Mouse (Mus musculus) T-helper 1 cell (primary cell): ENCODE results near the gene Cnn2.

Source experiments
- in situ Hi-C: fragments of 300-600 bp; cut with MboI, MseI; formaldehyde crosslinking; loops from one replicate; pipeline ENCODE4 v1.15.1; 2025; ENCODE audit warnings: high pct_unique_total_duplicates

Gene Cnn2

GRCm38 (mm10) chr10:79969124-79969568 lies 19.2 kb upstream of the Cnn2 start:
- in situ Hi-C loops = no loop called here

GRCm38 (mm10) chr10:79970415-79971182 lies 17.8 kb upstream of the Cnn2 start, which contains the start of gene Grin3b:
TSS of gene Grin3b (plus strand) at chr10:79970715.
- in situ Hi-C loops = no loop called here

DNA sequence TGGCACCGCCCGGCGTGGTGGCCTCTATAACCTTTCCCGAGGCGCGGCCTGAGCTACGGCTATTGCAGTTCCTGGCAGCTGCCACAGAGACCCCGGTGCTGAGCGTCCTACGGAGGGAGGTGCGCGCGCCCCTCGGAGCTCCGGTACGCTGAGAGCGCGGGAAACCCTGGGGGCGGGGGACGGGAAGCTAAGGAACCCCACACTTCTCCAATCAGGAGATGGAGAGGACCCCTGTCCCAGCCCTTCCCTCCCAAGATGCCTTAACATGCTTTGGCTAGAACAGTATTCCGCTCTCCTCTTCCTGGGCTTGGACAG lies 17.2 kb upstream of the Cnn2 start:
- in situ Hi-C loops = no loop called here

- in situ Hi-C loops = no loop called here
Observed at GRCm38 (mm10) chr10:79972831-79973230, 15.6 kb upstream of the Cnn2 start.

GRCm38 (mm10) chr10:79974087-79974486 lies 14.3 kb upstream of the Cnn2 start:
- in situ Hi-C loops = no loop called here

DNA sequence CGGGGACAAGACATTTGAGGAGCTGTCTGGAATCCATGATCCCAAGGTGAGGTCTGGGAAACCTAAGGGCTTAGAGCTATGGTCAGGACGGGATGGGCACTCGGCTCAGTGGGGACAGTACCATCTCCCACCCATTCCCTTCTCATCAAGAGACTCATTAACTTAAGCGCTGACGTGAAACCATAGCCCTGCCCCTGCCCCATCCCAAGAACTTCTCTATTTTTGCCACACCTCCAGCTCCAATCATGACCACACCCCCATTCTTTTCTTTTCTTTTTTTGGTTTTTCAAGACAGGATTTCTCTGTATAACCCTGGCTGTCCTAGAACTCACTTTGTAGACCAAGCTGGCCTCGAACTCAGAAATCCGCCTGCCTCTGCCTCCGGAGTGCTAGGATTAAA lies 13.7 kb upstream of the Cnn2 start:
- in situ Hi-C loops = no loop called here

- in situ Hi-C loops = no loop called here
Observed at GRCm38 (mm10) chr10:79976071-79976721, 12.2 kb upstream of the Cnn2 start.

GRCm38 (mm10) chr10:79976722-79977107 lies 11.7 kb upstream of the Cnn2 start:
- in situ Hi-C loops = no loop called here

- in situ Hi-C loops = no loop called here
Observed at GRCm38 (mm10) chr10:79977324-79977723, 11.1 kb upstream of the Cnn2 start.

DNA sequence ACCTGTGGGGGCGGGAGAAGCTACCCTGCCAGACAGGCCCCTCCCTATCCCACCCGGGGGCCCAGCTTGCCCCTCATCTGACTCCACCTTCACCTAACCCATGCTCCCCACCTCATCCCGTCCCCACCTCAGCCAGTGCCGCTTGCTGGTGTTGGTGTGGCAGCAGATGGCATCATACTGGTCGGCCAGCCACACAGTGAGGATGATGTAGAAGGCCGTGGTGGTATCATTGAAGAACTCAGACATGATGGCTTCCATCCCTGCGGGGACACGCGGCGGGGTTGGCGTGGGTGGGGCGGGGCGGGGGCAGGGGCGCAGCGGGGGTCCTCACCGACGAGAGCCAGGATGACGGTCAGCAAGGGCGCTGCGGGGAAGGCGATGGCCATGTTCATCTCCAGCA lies 10.3 kb upstream of the Cnn2 start:
- in situ Hi-C loops = no loop called here

- in situ Hi-C loops = loop anchor here (10.0 kb wide), 1 partner anchor 265 kb away; the partner anchor contains the start of gene Ndufs7
Observed at GRCm38 (mm10) chr10:79979401-79980155, 8.8 kb upstream of the Cnn2 start.

- in situ Hi-C loops = loop anchor here (10.0 kb wide), 1 partner anchor 262 kb away; the partner anchor contains the start of gene Ndufs7
Observed at GRCm38 (mm10) chr10:79983205-79983604, 5.2 kb upstream of the Cnn2 start.

DNA sequence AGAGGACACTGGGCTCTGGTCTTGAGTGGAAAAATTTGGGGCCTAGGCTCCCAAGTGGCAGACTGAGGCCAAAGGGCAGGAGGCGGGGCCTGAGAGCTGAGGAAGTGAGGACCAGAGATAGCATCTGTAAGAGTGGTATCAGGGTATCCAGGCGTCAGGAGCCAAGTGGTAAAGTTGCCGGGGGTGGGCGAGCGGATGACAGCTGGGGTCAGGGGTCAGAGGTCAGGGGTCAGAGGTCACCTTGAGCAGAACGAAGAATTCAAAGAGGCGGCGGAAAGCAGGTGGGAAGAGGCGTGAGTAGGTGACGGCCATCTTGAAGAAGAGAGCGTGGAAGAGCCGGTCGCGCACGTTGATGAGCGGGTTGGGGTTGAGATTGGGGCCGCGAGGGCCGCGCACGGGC lies 4.7 kb upstream of the Cnn2 start:
- in situ Hi-C loops = loop anchor here (10.0 kb wide), 1 partner anchor 261 kb away; the partner anchor contains the start of gene Ndufs7

- in situ Hi-C loops = loop anchor here (10.0 kb wide), 1 partner anchor 260 kb away; the partner anchor contains the start of gene Ndufs7
Observed at GRCm38 (mm10) chr10:79984195-79984816, 4.1 kb upstream of the Cnn2 start, which contains the start of gene Tmem259. TSS of gene Tmem259 (minus strand) at chr10:79984330.

- in situ Hi-C loops = loop anchor here (10.0 kb wide), 1 partner anchor 260 kb away; the partner anchor contains the start of gene Ndufs7
Observed at GRCm38 (mm10) chr10:79984871-79985270, 3.5 kb upstream of the Cnn2 start.

DNA sequence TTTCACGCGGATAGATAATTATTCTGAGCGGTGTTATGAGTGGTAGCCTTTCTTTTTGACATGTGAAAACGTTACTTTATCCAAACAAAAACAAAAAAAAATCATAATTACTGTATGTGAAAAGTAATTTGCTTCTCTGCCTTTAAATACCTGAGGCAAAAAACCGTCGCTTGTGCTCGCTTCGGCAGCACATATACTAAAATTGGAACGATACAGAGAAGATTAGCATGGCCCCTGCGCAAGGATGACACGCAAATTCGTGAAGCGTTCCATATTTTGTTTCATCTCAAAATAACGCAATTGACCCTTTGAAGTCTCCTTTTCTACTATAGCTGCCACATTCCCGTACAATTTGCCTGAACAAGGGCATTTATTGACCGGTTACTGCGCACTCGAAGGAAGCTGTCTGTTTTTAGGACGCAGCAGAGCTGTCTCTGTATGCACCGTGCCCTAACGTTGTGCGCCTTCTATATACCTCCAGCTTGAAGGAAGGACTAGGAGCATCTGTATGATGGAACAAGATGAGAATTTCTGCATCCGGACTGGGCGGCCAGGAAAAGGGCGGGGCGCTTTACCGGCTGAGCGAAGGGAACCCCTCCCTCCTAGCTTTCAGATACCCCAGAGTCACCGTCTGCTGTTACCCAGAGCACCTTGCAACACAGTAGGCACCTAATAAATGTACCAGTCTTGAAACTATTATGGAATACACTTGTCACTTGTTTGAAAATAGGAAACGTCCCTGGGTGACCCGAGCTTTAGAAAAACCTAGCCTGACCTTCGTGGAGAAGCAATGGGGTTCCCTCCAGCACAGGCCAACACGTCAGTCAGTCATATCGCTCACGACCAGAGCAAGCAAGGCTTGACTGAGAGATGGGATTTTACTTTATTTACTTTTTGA lies 2.8 kb upstream of the Cnn2 start:
- in situ Hi-C loops = loop anchor here (10.0 kb wide), 1 partner anchor 259 kb away; the partner anchor contains the start of gene Ndufs7

DNA sequence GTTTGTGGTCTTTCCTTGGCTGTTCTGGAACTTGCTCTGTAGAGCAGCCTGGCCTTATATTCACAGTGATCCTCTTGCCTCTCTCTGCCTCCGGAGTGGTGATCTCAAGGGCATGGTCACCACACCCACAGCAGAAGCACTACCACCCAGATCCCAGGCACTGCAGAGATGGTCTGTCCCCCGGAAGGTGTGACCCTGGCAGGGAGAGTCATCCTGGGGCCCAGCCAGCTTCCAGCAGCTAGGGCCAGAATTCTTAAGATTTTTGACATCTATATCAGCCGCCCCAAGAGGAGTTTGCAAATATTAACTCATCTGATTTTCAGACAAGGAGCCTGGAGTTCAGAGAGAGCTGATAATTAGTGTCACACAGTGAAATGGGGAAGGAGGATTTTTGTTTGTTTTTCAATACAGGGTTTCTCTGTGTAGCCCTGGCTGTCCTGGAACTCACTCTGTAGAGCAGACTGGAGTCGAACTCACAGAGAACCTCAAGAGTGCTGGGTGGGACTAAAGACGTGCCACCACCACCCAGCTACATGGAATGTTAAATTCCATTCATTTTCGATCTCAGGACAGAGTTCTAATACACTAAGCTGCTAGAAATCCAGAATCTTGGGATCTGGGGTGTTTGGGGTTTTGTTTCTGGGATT lies 2.0 kb upstream of the Cnn2 start:
- in situ Hi-C loops = loop anchor here (10.0 kb wide), 1 partner anchor 258 kb away; the partner anchor contains the start of gene Ndufs7

DNA sequence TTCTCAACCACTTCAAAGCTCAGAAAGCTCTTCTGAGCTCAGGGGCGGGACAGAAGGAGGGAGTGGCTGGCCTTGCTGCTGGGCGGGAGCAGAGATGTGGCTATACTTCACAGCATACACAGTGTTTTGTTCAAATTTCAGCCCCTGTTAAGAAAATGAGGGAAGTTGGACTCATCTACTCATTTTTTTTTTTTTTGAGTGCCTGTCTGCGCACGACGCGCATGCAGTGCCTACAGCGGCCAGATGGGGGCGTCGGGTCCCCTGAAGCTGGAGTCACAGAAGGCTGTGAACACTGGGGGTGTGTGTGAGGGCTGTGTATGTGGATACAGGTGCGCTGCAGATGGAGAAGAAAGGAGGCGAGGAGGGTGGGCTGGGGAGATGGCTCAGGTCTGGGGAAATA lies 1.4 kb upstream of the Cnn2 start:
- in situ Hi-C loops = loop anchor here (10.0 kb wide), 1 partner anchor 258 kb away; the partner anchor contains the start of gene Ndufs7

DNA sequence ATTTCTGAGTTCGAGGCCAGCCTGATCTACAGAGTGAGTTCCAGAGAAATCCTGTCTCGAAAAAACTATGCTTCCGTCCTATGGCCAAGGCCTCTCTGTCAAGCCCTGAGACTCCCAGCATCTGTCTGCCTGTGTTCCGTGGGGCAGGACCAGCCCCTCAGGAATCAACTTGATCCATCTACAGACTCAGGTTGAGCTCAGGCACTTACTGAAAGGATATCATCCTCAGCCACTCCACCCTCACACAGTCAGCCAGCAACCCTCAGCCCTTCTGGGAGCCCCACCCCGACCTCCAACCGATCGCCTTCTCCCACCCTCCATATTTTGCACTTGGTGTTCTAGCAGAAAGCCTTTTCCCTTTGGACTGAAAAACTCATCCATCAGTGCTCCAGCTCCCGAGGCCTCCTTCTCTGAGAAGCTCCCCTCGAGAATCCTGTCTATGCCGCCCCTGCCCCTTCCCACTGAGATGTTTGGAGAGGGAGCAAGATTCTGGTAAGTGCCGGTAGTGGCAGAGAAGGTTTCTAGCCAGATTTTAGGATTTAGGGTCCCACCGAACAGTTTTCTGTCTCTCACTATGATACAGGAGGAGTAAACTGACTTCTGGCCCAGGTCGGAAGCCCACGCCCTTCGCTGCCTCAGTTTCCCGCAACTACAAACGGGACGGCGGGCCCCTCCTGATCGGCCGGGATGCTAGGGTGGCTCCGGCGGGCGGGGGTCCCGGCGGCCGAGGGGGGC lies 446 bp upstream of the Cnn2 start:
- in situ Hi-C loops = loop anchor here (10.0 kb wide), 1 partner anchor 257 kb away; the partner anchor contains the start of gene Ndufs7
